Mouse (Mus musculus) NIH3T3 (cell line): ENCODE measurements at regions not wholly inside any gene's neighbourhood (a gene's known extent, or its start where the extent isn't known, plus 50 kb on each side); places are given as distances from the start of the nearest gene placed in this dataset.

Source experiments
- DNase-seq: peaks from one replicate; pipeline ENCODE4 v3.0.0-alpha.2; 2012; ENCODE audit warnings: low read depth

GRCm38 (mm10) chr8:34451211-34452000 is 339.9 kb upstream of the Gm10131 start:
- DNase-seq: no peak

- DNase-seq: no peak
Observed at GRCm38 (mm10) chr8:34449391-34450044, 338.0 kb upstream of the Gm10131 start.

- no peak for DNase-seq
Observed at GRCm38 (mm10) chr8:34447880-34448830, 336.6 kb upstream of the Gm10131 start.

GRCm38 (mm10) chr8:34442688-34443087 is 331.2 kb upstream of the Gm10131 start:
- DNase-seq: no peak

GRCm38 (mm10) chr8:34441756-34442155 is 330.2 kb upstream of the Gm10131 start:
- DNase-seq: no peak

- DNase-seq: no peak
Observed at GRCm38 (mm10) chr8:34440771-34441170, 329.2 kb upstream of the Gm10131 start.

GRCm38 (mm10) chr8:34438771-34439170 is 327.2 kb upstream of the Gm10131 start:
- DNase-seq: no peak

GRCm38 (mm10) chr8:34431985-34432384 is 320.4 kb upstream of the Gm10131 start:
- DNase-seq: no peak

GRCm38 (mm10) chr8:34429231-34429630 is 317.7 kb upstream of the Gm10131 start:
- DNase-seq: peak; percentile 66

GRCm38 (mm10) chr8:34401571-34401970 is 290.0 kb upstream of the Gm10131 start:
- DNase-seq: no peak

GRCm38 (mm10) chr8:34398914-34399813 is 287.6 kb upstream of the Gm10131 start:
- DNase-seq: no peak

GRCm38 (mm10) chr8:34397583-34398411 is 286.3 kb upstream of the Gm10131 start:
- no peak for DNase-seq

GRCm38 (mm10) chr8:34397225-34397582 is 285.7 kb upstream of the Gm10131 start:
- no peak for DNase-seq

- no peak for DNase-seq
Observed at GRCm38 (mm10) chr8:34392981-34393828, 281.7 kb upstream of the Gm10131 start.

GRCm38 (mm10) chr8:34392208-34392980 is 280.9 kb upstream of the Gm10131 start:
- no peak for DNase-seq

- no peak for DNase-seq
Observed at GRCm38 (mm10) chr8:34385806-34386439, 274.4 kb upstream of the Gm10131 start.

- DNase-seq: no peak
Observed at GRCm38 (mm10) chr8:34380615-34381014, 269.1 kb upstream of the Gm10131 start.

GRCm38 (mm10) chr8:34377154-34377553 is 265.6 kb upstream of the Gm10131 start:
- peak; percentile 5 for DNase-seq
